Mouse (Mus musculus) brain, embryonic 14.5 days (tissue): ENCODE data around the gene Dcdc2c.

Experiments used
- CTCF ChIP-seq: fragments of 200-500 bp; IDR thresholded peaks from 2 replicates; pipeline ENCODE4 v1.5.1; 2012; ENCODE audit warnings: inconsistent platforms, mild to moderate bottlenecking, moderate library complexity, borderline replicate concordance; ENCODE audit not compliant: insufficient read depth, insufficient read length; ENCODE audit errors: extremely low read depth
- POLR2A ChIP-seq: fragments of 200-500 bp; IDR thresholded peaks from 2 replicates; pipeline ENCODE4 v1.6.1; 2012; ENCODE audit warnings: mild to moderate bottlenecking, inconsistent platforms, borderline replicate concordance; ENCODE audit not compliant: poor library complexity, insufficient read depth, insufficient read length, severe bottlenecking; ENCODE audit errors: extremely low read depth

DNA sequence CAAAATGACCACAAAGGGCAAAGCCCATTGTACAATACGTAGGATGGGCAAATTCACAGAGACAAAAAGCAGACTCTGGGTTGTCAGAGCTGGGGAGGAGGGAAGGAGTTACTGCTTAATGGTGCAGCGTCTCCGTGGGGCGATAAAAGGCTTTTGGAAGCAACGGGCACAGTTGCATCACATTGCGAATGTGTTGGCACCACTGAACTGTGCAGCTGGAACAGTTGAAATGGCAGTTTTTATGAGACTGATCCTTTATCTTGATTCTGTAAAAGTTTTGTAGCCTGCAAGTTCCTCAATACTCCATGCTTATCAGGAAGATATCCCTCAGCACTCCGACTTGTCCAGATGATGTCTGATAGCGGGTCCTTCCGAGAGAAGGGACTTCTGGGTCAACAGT is 45.5 kb upstream of the Dcdc2c start:
- TF ChIP-seq CTCF (no peak), POLR2A (no peak)
